In the genomic region with DNA sequence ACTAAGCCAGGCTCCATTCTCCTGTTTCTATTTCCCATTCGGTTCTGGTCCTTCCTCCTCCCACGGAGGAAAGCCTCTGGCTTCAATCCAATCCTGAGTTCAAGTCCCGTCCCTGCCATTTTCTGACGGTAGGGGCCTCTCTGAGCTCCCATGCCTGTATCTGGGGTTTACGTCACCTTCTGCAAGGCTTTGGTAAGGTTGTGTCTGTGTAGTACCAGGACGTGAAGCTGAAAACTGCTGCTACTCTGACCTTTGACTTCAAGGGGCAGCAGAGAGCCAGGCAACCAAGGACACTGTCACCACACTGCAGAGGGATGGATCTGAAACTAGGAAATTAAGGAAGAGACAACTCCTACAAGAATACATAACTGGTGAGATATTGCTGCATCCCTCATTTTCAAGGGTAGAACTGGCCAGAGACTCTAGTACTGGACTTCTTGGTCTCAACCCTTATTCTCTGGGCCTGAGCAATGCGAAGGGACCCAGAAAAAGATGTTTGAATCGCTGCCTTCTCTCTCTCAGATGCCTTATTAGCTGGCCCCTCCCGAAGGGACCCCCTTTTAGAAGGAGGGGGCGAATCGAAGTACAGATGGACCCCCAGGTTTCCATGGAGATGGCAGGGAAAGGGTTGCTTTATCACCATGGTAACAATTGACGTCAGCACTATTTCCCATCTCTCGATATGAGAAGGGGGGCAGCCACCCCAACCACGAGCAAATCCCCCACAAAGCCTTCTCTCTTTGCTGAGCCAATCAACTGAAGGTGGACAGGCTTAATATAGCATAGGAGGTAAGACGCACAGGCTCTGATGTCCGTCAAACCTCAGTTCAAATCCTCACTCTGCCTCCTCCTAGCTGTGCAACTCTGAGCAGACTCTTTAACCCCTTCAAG, we compare ENCODE assay signal across 9 mouse cellular contexts. TPM values are rescaled to one million over a fixed set of nuclear protein-coding genes. Genes with fewer than 3 reads are reported as not detected.
DNase-seq lines count a peak whose midpoint lies in the region; ATAC-seq and TF ChIP-seq lines count a peak whose summit lies in the region.
"Had no signal": no experiment of that assay in that cellular context is flagged by ENCODE, and none has a peak within 500 bp of the region (broad histone marks: within the 10 kb centered on the region; RNA-seq: fewer than 3 reads in every experiment).

No protein-coding gene starts in this region.

- no peak for TF ChIP-seq EP300 in heart, postnatal 0 days (IDR thresholded peaks at IDR 0.05; ENCODE audit: low read depth)

- peaks cover 28% of the 10 kb centered on the region for H3K4me1 ChIP-seq in kidney, embryonic 14.5 days (ENCODE audit: control insufficient read depth, insufficient read depth, low read length)
- H3K4me1 ChIP-seq in heart, postnatal 0 days (ENCODE audit: control insufficient read depth, insufficient read depth) = peaks cover 13% of the 10 kb centered on the region; the same call in 1 of the 2 replicates
- peaks cover 6% of the 10 kb centered on the region; the same call in 1 of the 2 replicates for H3K4me1 ChIP-seq in limb, embryonic 14.5 days (ENCODE audit: control insufficient read depth, insufficient read depth, low read length)

- no peak overlapping the region for H3K4me3 ChIP-seq in kidney, embryonic 14.5 days (ENCODE audit: low read length)
- H3K4me3 ChIP-seq in heart, postnatal 0 days (ENCODE audit: low read depth, low read length) = no peak overlapping the region
- H3K4me3 ChIP-seq in limb, embryonic 14.5 days (replicated peaks; ENCODE audit: low read length) = no peak overlapping the region
- H3K4me3 ChIP-seq: liver, embryonic 15.5 days had no signal

- no peaks in the 10 kb centered on the region for H3K36me3 ChIP-seq in kidney, embryonic 14.5 days (ENCODE audit: control insufficient read depth, insufficient read depth, low read length)
- no peaks in the 10 kb centered on the region for H3K36me3 ChIP-seq in heart, postnatal 0 days (replicated peaks; ENCODE audit: control insufficient read depth, insufficient read depth, low read length)
- no peaks in the 10 kb centered on the region for H3K36me3 ChIP-seq in limb, embryonic 14.5 days (ENCODE audit: control insufficient read depth, insufficient read depth, low read length)
- H3K36me3 ChIP-seq: liver, embryonic 15.5 days had no signal

- peaks cover 8% of the 10 kb centered on the region for H3K27me3 ChIP-seq in kidney, embryonic 14.5 days (ENCODE audit: control insufficient read depth, insufficient read depth, low read length)
- H3K27me3 ChIP-seq in heart, postnatal 0 days (ENCODE audit: control insufficient read depth, insufficient read depth, low read length) = peaks cover 17% of the 10 kb centered on the region
- peaks cover 11% of the 10 kb centered on the region for H3K27me3 ChIP-seq in limb, embryonic 14.5 days (ENCODE audit: control insufficient read depth, insufficient read depth, low read length)

- H3K9me3 ChIP-seq in kidney, embryonic 14.5 days (ENCODE audit: control insufficient read depth, low read length) = no peaks in the 10 kb centered on the region
- H3K9me3 ChIP-seq in heart, postnatal 0 days (replicated peaks; ENCODE audit: control insufficient read depth, low read length) = no peaks in the 10 kb centered on the region
- no peaks in the 10 kb centered on the region for H3K9me3 ChIP-seq in limb, embryonic 14.5 days (ENCODE audit: control insufficient read depth, low read length)
- H3K9me3 ChIP-seq: liver, embryonic 15.5 days had no signal

- no peak for DNase-seq in kidney, postnatal 4 days
- DNase-seq in brain, embryonic 18.5 days (ENCODE audit: low read depth, low spot score) = peak; percentile 83
- no peak for DNase-seq in heart, postnatal 0 days (ENCODE audit: low spot score)
- DNase-seq in limb, embryonic 14.5 days (ENCODE audit: low spot score) = no peak
- DNase-seq in naive thymus-derived CD4-positive, alpha-beta T cell, adult 2 months (ENCODE audit: low read depth) = peak; percentile 42
- DNase-seq in cerebellum, postnatal 4 days (ENCODE audit: low spot score in 2 of 2) = no peak

- peak; percentile 32 for TF ChIP-seq CTCF in heart, postnatal 0 days (IDR thresholded peaks at IDR 0.05; ENCODE audit: low read depth)

- peak overlapping the region; percentile 62; the same call in 1 of the 2 replicates for H3K27ac ChIP-seq in kidney, embryonic 14.5 days (ENCODE audit: low read depth, low read length)
- peak overlapping the region; percentile 65 for H3K27ac ChIP-seq in heart, postnatal 0 days (ENCODE audit: low read depth)
- H3K27ac ChIP-seq in limb, embryonic 14.5 days (replicated peaks; ENCODE audit: low read depth, low read length) = peak overlapping the region; percentile 22; the same call in 1 of the 2 replicates

- no peak overlapping the region; the same call in 1 of the 2 replicates for H3K4me2 ChIP-seq in kidney, embryonic 14.5 days (replicated peaks; ENCODE audit: low read depth, low read length)
- H3K4me2 ChIP-seq in heart, postnatal 0 days (ENCODE audit: low read depth, low read length) = no peak overlapping the region
- H3K4me2 ChIP-seq in limb, embryonic 14.5 days (replicated peaks; ENCODE audit: low read depth, low read length, severe bottlenecking) = no peak overlapping the region
- H3K4me2 ChIP-seq: liver, embryonic 15.5 days had no signal

- WGBS in kidney, embryonic 14.5 days = 42% methylated on average over 16 of the region's 16 CpGs
- WGBS in heart, postnatal 0 days = 31% methylated on average over 16 of the region's 16 CpGs
- WGBS in limb, embryonic 14.5 days = 30% methylated on average over 16 of the region's 16 CpGs

- no peak for TF ChIP-seq POLR2A in limb, embryonic 14.5 days (IDR thresholded peaks at IDR 0.05; ENCODE audit: borderline replicate concordance, extremely low read depth, insufficient read depth, insufficient read length)

- no peak for ATAC-seq in kidney, embryonic 14.5 days (ENCODE audit: low FRiP score, low TSS enrichment)
- no peak for ATAC-seq in heart, postnatal 0 days (ENCODE audit: insufficient read depth, low read depth)
- ATAC-seq in limb, embryonic 14.5 days (ENCODE audit: low FRiP score, low read depth) = no peak
- ATAC-seq in activated CD4-positive, CD25-positive, alpha-beta regulatory T cell, adult 4 months = no peak

- no peak overlapping the region for H3K9ac ChIP-seq in kidney, embryonic 14.5 days (ENCODE audit: low read depth, low read length)
- H3K9ac ChIP-seq in heart, postnatal 0 days (replicated peaks; ENCODE audit: low read depth, low read length) = no peak overlapping the region
- H3K9ac ChIP-seq in limb, embryonic 14.5 days (ENCODE audit: low read depth, low read length, severe bottlenecking) = no peak overlapping the region; the same call in 1 of the 2 replicates
- H3K9ac ChIP-seq: liver, embryonic 15.5 days had no signal

RNA-seq across cellular contexts. Expression of gene Fam229a, which starts 4.9 kb away (rescaled TPM):
- 0.39 TPM in 1 of 2 replicates, not detected in the other for polyA plus RNA-seq in kidney, embryonic 14.5 days (2014; fragmentation: Nextera tagmentation; extraction: Ambion mirVana)
- total RNA-seq in heart, postnatal 0 days (2014; rRNA removed; ENCODE audit: low replicate concordance) = not detected in 2 replicates
- 0.22 and 0.52 TPM in 2 replicates for polyA plus RNA-seq in heart, postnatal 0 days (2015; fragmentation: Nextera tagmentation; extraction: Ambion mirVana)
- 0.15 TPM in 1 of 2 replicates, not detected in the other for polyA plus RNA-seq in limb, embryonic 14.5 days (2012; rRNA removed)
- not detected in 2 replicates for polyA plus RNA-seq in limb, embryonic 14.5 days (2014; fragmentation: Nextera tagmentation; extraction: Ambion mirVana)
- not detected for polyA plus RNA-seq in activated CD4-positive, CD25-positive, alpha-beta regulatory T cell, adult 4 months (2017; shearing (Covaris generic))

RNA-seq across cellular contexts. Expression of gene Tssk3, which starts 5.1 kb away (rescaled TPM):
- not detected in 2 replicates for polyA plus RNA-seq in kidney, embryonic 14.5 days (2014; fragmentation: Nextera tagmentation; extraction: Ambion mirVana)
- total RNA-seq in heart, postnatal 0 days (2014; rRNA removed; ENCODE audit: low replicate concordance) = not detected in 2 replicates
- not detected in 2 replicates for polyA plus RNA-seq in heart, postnatal 0 days (2015; fragmentation: Nextera tagmentation; extraction: Ambion mirVana)
- not detected in 2 replicates for polyA plus RNA-seq in limb, embryonic 14.5 days (2012; rRNA removed)
- polyA plus RNA-seq in limb, embryonic 14.5 days (2014; fragmentation: Nextera tagmentation; extraction: Ambion mirVana) = not detected in 2 replicates
- not detected for polyA plus RNA-seq in activated CD4-positive, CD25-positive, alpha-beta regulatory T cell, adult 4 months (2017; shearing (Covaris generic))

RNA-seq across cellular contexts. Expression of gene Marcksl1, which starts 17.5 kb away (rescaled TPM):
- polyA plus RNA-seq in kidney, embryonic 14.5 days (2014; fragmentation: Nextera tagmentation; extraction: Ambion mirVana) = 823 and 993 TPM in 2 replicates
- 183 and 192 TPM in 2 replicates for total RNA-seq in heart, postnatal 0 days (2014; rRNA removed; ENCODE audit: low replicate concordance)
- 135 and 138 TPM in 2 replicates for polyA plus RNA-seq in heart, postnatal 0 days (2015; fragmentation: Nextera tagmentation; extraction: Ambion mirVana)
- polyA plus RNA-seq in limb, embryonic 14.5 days (2012; rRNA removed) = 563 and 613 TPM in 2 replicates
- polyA plus RNA-seq in limb, embryonic 14.5 days (2014; fragmentation: Nextera tagmentation; extraction: Ambion mirVana) = 648 and 776 TPM in 2 replicates
- polyA plus RNA-seq in activated CD4-positive, CD25-positive, alpha-beta regulatory T cell, adult 4 months (2017; shearing (Covaris generic)) = 1 to 10 TPM; 3.6 to 3.8 TPM

RNA-seq across cellular contexts. Expression of gene Bsdc1, which starts 34.5 kb away (rescaled TPM):
- 20.5 and 23.3 TPM in 2 replicates for polyA plus RNA-seq in kidney, embryonic 14.5 days (2014; fragmentation: Nextera tagmentation; extraction: Ambion mirVana)
- 46.3 and 58.4 TPM in 2 replicates for total RNA-seq in heart, postnatal 0 days (2014; rRNA removed; ENCODE audit: low replicate concordance)
- polyA plus RNA-seq in heart, postnatal 0 days (2015; fragmentation: Nextera tagmentation; extraction: Ambion mirVana) = 18.7 and 20.1 TPM in 2 replicates
- 24.6 and 28.9 TPM in 2 replicates for polyA plus RNA-seq in limb, embryonic 14.5 days (2012; rRNA removed)
- 27.6 and 29.9 TPM in 2 replicates for polyA plus RNA-seq in limb, embryonic 14.5 days (2014; fragmentation: Nextera tagmentation; extraction: Ambion mirVana)
- polyA plus RNA-seq in activated CD4-positive, CD25-positive, alpha-beta regulatory T cell, adult 4 months (2017; shearing (Covaris generic)) = 10 to 100 TPM; 22.7 to 24.8 TPM

RNA-seq across cellular contexts. Expression of gene Hdac1, which starts 46.6 kb away (rescaled TPM):
- polyA plus RNA-seq in kidney, embryonic 14.5 days (2014; fragmentation: Nextera tagmentation; extraction: Ambion mirVana) = 245 and 265 TPM in 2 replicates
- 25.8 and 34.5 TPM in 2 replicates for total RNA-seq in heart, postnatal 0 days (2014; rRNA removed; ENCODE audit: low replicate concordance)
- 73.6 and 77.9 TPM in 2 replicates for polyA plus RNA-seq in heart, postnatal 0 days (2015; fragmentation: Nextera tagmentation; extraction: Ambion mirVana)
- polyA plus RNA-seq in limb, embryonic 14.5 days (2012; rRNA removed) = 209 and 212 TPM in 2 replicates
- polyA plus RNA-seq in limb, embryonic 14.5 days (2014; fragmentation: Nextera tagmentation; extraction: Ambion mirVana) = 201 and 225 TPM in 2 replicates
- 100 to 1,000 TPM; 225 to 283 TPM for polyA plus RNA-seq in activated CD4-positive, CD25-positive, alpha-beta regulatory T cell, adult 4 months (2017; shearing (Covaris generic))

Comparison
In these comparisons a context has a peak if more than half of its experiments do, and no peak if none do; other contexts are left out.
1. DNase-seq: peak in brain, embryonic 18.5 days (single experiment) and naive thymus-derived CD4-positive, alpha-beta T cell, adult 2 months (single experiment); none in kidney, postnatal 4 days (0 of 2), heart, postnatal 0 days (single experiment), limb, embryonic 14.5 days (single experiment) and cerebellum, postnatal 4 days (0 of 2).
2. RNA of gene Marcksl1, which starts 17.5 kb away (polyA plus RNA-seq): 823 to 993 TPM in kidney, embryonic 14.5 days, 563 to 776 TPM in limb, embryonic 14.5 days and 135 to 138 TPM in heart, postnatal 0 days; 3.6 to 3.8 TPM in activated CD4-positive, CD25-positive, alpha-beta regulatory T cell, adult 4 months; every median in the first group is over 10 times any median in the second.
3. Peak in every context shown above with its lines, with median percentiles within 50 percentile points of each other: H3K27ac ChIP-seq.